Mouse (Mus musculus): ENCODE results near the gene Glt1d1. TPM values are rescaled to one million over a fixed set of nuclear protein-coding genes. Genes with fewer than 3 reads are reported as not detected.

The Glt1d1 gene
- polyA plus RNA-seq, 1 experiment from 2014 or later = 0.89 TPM

DNA sequence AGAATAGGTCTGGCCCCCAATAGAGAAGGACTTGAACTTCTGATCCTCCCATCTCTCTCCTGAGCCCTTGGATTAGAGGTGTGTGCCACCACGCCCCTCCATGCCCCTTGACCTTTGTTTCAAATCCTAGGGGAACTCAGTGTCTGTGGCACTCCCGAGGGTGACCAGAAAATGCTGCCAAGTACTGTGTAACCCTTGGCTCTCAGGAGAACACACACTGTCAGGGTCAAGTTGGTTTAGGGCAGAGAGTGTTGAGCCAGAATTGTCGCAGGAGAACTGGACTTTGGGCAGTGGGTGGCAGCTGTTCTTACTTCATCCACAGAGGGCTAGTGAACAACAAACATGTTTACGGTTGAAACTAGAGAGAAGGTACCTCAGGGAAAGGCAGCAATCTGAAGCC, 5.6 kb downstream of the Glt1d1 start:
- ATAC-seq (ENCODE audit: low FRiP score, low read depth) = no peak

GRCm38 (mm10) chr5:127638177-127638576, 6.1 kb downstream of the Glt1d1 start:
- Histone ChIP-seq H3K4me2 (replicated peaks) (no peak overlapping the region), H3K9me3 (0 out of 2 replicates have a peak, but pooled peaks cover 5% of the 10 kb centered on the region), H3K4me3 (no peak overlapping the region), H3K27ac (no peak overlapping the region), H3K36me3 (no peaks in the 10 kb centered on the region), H3K27me3 (replicated peaks) (0 out of 2 replicates have a peak, but pooled peaks cover 4% of the 10 kb centered on the region), H3K4me1 (no peaks in the 10 kb centered on the region), H3K9ac (no peak overlapping the region)
- WGBS = 86% methylated on average over 2 of the region's 2 CpGs
- ATAC-seq (ENCODE audit: low FRiP score, low read depth) = no peak

More for the DNA sequence above, 5.6 kb downstream of the Glt1d1 start:
- H3K27me3 ChIP-seq (replicated peaks) = 0 out of 2 replicates have a peak, but pooled peaks cover 4% of the 10 kb centered on the region
- H3K4me2 ChIP-seq (replicated peaks) = no peak overlapping the region
- no peak overlapping the region for H3K27ac ChIP-seq
- 86% methylated on average over 4 of the region's 4 CpGs for WGBS
- no peaks in the 10 kb centered on the region for H3K36me3 ChIP-seq
- H3K4me3 ChIP-seq = no peak overlapping the region
- no peak overlapping the region for H3K9ac ChIP-seq
- 0 out of 2 replicates have a peak, but pooled peaks cover 5% of the 10 kb centered on the region for H3K9me3 ChIP-seq
- H3K4me1 ChIP-seq = peaks cover 5% of the 10 kb centered on the region; the same call in 1 of the 2 replicates

DNA sequence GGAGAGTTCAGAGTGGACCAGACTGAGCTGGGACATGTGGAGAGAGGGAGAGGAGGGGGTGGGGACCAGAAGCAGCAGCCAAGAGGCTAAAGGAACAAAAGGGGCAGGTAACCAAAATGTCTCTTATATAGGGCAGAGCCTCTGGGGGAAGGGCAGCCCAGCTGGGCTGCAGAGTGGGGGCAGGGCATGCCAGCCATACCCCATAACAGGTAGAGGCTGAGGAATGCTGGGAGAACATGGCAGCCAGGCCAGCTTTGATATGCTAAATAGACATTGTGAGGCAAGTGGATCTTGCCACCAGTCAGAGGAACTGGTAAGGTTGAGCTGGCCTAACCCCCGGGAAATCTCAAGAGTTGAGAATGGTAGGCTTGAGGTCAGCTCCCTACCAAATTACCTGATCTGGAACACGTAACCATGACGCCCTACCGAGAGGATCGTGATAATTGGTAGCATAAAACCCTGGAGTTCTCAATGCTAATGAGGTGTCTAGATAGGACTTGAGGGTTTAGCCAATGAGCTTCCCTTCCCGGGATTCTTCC, 7.1 kb downstream of the Glt1d1 start:
- WGBS = 78% methylated on average over 6 of the region's 6 CpGs

DNA sequence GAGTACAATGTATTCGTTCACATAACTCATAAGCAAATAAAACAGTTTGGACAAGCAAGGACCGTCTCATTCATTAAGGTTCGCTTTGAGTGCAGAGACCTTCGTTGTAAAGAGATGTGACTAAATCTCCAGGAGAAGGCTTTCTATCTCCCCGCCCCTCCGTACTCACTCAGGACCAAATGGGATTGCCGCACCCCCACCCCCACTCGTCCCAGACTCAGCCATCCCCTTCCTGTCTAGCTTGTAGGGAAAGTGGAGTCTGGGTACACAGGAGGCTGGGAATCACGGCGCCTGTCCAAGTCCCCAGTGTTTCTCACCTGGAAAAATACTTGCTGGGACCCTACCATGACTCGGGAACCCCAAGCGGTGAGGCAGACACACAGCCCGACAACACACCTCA, 7.6 kb downstream of the Glt1d1 start:
- H3K36me3 ChIP-seq = no peaks in the 10 kb centered on the region
- H3K27ac ChIP-seq = no peak overlapping the region
- H3K27me3 ChIP-seq (replicated peaks) = no peaks in the 10 kb centered on the region
- ATAC-seq (ENCODE audit: low FRiP score, low read depth) = no peak
- 93% methylated on average over 13 of the region's 13 CpGs for WGBS
- no peak overlapping the region for H3K4me3 ChIP-seq
- H3K4me1 ChIP-seq = no peaks in the 10 kb centered on the region
- H3K4me2 ChIP-seq (replicated peaks) = no peak overlapping the region
- no peak overlapping the region for H3K9ac ChIP-seq
- 0 out of 2 replicates have a peak, but pooled peaks cover 5% of the 10 kb centered on the region for H3K9me3 ChIP-seq

More for the DNA sequence above, 7.1 kb downstream of the Glt1d1 start:
- H3K27ac ChIP-seq = no peak overlapping the region
- no peaks in the 10 kb centered on the region for H3K27me3 ChIP-seq (replicated peaks)
- no peak overlapping the region for H3K4me3 ChIP-seq
- no peak overlapping the region for H3K9ac ChIP-seq
- H3K4me1 ChIP-seq = no peaks in the 10 kb centered on the region
- ATAC-seq (ENCODE audit: low FRiP score, low read depth) = no peak
- no peak overlapping the region for H3K4me2 ChIP-seq (replicated peaks)
- H3K9me3 ChIP-seq = 0 out of 2 replicates have a peak, but pooled peaks cover 5% of the 10 kb centered on the region
- no peaks in the 10 kb centered on the region for H3K36me3 ChIP-seq

DNA sequence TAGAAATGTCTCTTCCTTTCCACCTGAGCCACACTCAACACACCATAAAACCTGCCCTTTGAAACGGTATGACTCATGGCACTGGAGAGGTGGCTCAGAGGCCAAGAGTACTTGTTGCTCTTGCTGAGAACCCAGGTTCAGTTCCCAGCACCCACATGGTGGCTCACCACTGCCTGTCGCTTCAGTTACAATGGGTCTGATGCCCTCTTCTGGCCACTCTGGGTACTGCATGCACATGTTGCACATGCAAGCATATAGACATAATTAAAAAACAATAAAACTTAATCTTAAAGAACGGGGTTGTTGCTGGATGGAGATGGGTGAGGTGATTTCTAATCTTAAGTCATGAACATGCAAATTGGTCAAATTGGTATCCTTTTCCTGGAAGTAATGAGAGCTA, 8.3 kb downstream of the Glt1d1 start:
- no peaks in the 10 kb centered on the region for H3K4me1 ChIP-seq
- H3K9ac ChIP-seq = no peak overlapping the region
- no peaks in the 10 kb centered on the region for H3K36me3 ChIP-seq
- no peak for ATAC-seq (ENCODE audit: low FRiP score, low read depth)
- H3K27ac ChIP-seq = no peak overlapping the region
- 0 out of 2 replicates have a peak, but pooled peaks cover 5% of the 10 kb centered on the region for H3K9me3 ChIP-seq
- H3K27me3 ChIP-seq (replicated peaks) = no peaks in the 10 kb centered on the region
- 95% methylated on average over 3 of the region's 3 CpGs for WGBS
- no peak overlapping the region for H3K4me3 ChIP-seq
- no peak overlapping the region for H3K4me2 ChIP-seq (replicated peaks)

DNA sequence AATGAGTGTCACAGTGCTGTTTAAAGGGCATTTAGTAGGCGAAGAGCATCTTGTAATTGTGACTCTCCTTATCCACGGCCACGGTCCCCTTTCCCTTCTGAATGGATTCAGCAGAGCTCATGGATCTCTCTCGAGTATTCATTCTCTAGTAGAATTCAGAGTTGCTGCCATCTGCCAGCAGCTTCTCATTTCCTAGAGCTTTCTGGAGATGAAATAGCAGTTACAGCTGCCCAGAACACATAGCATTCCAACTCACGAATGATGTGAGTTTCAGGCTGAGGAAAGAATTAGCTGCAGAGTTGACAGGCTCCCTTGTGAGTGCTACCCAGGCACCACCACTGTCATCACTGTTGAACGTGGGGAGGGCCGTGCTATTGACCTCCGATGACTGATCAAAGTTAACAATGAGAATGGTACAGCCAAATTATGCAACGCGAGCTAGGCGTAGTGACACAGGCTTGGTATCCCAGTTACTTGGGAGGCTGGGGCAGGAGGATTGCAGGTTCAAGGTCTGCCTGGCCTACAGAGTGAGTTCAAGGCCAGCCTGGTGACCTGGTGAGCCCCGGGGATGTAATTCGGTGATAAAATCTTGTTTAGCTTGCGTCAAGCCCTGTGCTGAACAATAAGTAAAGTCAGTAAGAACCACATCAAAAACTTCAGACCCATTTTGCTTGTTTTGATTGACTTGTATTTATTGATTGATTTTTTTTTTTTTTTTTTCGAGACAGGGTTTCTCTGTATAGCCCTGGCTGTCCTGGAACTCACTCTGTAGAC, 9.3 kb downstream of the Glt1d1 start:
- Histone ChIP-seq H3K27ac (no peak overlapping the region), H3K36me3 (no peaks in the 10 kb centered on the region), H3K4me2 (replicated peaks) (no peak overlapping the region), H3K4me1 (no peaks in the 10 kb centered on the region), H3K27me3 (replicated peaks) (no peaks in the 10 kb centered on the region), H3K4me3 (no peak overlapping the region), H3K9ac (no peak overlapping the region), H3K9me3 (0 out of 2 replicates have a peak, but pooled peaks cover 5% of the 10 kb centered on the region)
- WGBS = 96% methylated on average over 15 of the region's 15 CpGs
- no peak for ATAC-seq (ENCODE audit: low FRiP score, low read depth)

DNA sequence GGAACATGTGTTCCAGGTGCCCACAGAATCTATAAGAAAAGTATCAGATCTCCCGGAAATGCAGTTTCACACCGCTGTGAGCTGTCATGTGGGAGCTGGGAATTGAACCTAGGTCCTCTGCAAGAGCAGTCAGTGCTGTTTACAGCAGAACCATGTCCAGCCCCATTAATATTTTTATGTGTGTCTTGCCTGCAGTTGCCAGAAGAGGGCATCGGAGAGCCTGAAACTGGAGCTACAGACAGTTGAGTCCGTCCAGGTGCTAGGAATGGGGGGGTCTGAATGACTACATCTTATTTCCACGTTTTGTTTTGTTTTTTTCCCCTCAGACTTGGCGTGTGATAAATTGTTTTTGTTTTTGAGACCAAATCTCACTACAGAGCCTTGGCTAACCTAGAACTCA, 16.0 kb downstream of the Glt1d1 start:
- no peak overlapping the region for H3K9ac ChIP-seq
- no peaks in the 10 kb centered on the region for H3K36me3 ChIP-seq
- H3K27me3 ChIP-seq (replicated peaks) = no peaks in the 10 kb centered on the region
- no peaks in the 10 kb centered on the region for H3K9me3 ChIP-seq
- no peak overlapping the region for H3K4me2 ChIP-seq (replicated peaks)
- no peak overlapping the region for H3K27ac ChIP-seq
- H3K4me3 ChIP-seq = no peak overlapping the region
- no peaks in the 10 kb centered on the region for H3K4me1 ChIP-seq
- 83% methylated on average over 6 of the region's 6 CpGs for WGBS
- ATAC-seq (ENCODE audit: low FRiP score, low read depth) = no peak

GRCm38 (mm10) chr5:127649077-127649476, 17.0 kb downstream of the Glt1d1 start:
- Histone ChIP-seq H3K36me3 (no peaks in the 10 kb centered on the region), H3K9me3 (no peaks in the 10 kb centered on the region), H3K9ac (no peak overlapping the region), H3K27me3 (replicated peaks) (no peaks in the 10 kb centered on the region), H3K4me1 (no peaks in the 10 kb centered on the region), H3K4me2 (replicated peaks) (no peak overlapping the region), H3K4me3 (no peak overlapping the region), H3K27ac (no peak overlapping the region)
- no peak for ATAC-seq (ENCODE audit: low FRiP score, low read depth)

DNA sequence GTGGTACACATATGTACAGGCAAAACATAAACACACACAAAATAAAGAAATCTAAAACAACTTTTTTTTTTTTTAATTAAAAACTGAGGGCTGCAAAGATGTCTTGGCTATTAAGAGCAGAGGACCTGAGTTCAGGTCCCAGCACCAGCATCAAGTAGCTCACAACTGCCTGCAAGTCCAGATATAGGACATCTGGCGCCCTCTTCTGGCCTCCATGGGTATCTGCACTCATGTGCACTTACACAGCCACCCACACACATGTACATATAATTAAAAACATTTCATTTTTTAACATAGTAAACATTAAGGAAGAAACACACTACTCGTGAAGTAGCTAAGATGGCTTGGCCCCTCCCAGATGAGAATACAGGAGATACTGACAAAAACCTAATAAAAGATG, 26.2 kb downstream of the Glt1d1 start:
- Histone ChIP-seq H3K9me3 (0 out of 2 replicates have a peak, but pooled peaks cover 9% of the 10 kb centered on the region), H3K4me2 (replicated peaks) (no peak overlapping the region), H3K27ac (no peak overlapping the region), H3K4me3 (no peak overlapping the region), H3K9ac (no peak overlapping the region), H3K36me3 (0 out of 2 replicates have a peak, but pooled peaks cover 3% of the 10 kb centered on the region), H3K27me3 (replicated peaks) (no peaks in the 10 kb centered on the region), H3K4me1 (no peaks in the 10 kb centered on the region)
- ATAC-seq (ENCODE audit: low FRiP score, low read depth) = no peak
- 89% methylated on average over 2 of the region's 2 CpGs for WGBS

GRCm38 (mm10) chr5:127659312-127659711, 27.2 kb downstream of the Glt1d1 start:
- Histone ChIP-seq H3K4me3 (no peak overlapping the region), H3K9ac (no peak overlapping the region), H3K4me1 (no peaks in the 10 kb centered on the region), H3K9me3 (0 out of 2 replicates have a peak, but pooled peaks cover 9% of the 10 kb centered on the region), H3K27ac (no peak overlapping the region), H3K36me3 (0 out of 2 replicates have a peak, but pooled peaks cover 3% of the 10 kb centered on the region), H3K4me2 (replicated peaks) (no peak overlapping the region), H3K27me3 (replicated peaks) (no peaks in the 10 kb centered on the region)
- ATAC-seq (ENCODE audit: low FRiP score, low read depth) = no peak
- 96% methylated on average over 3 of the region's 3 CpGs for WGBS

DNA sequence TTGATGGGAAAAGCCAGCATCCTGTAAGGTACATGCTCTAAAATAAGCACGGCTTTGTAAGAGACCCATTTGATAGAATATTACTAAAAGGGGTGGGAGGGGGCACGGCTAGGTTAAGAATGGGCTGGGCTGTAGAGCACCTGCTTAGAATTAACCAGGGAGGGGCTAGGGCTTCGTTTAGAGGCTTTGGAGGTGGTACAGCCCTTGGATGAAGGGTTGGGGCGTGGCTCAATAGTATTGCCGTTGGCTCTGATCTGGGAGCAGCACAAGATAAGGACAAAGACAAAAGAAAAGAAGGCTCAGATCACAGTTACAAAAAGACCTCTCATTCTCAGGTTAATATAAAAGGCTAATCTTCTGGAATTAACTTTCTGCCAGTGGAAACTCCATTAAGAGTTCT, 28.2 kb downstream of the Glt1d1 start:
- WGBS = 74% methylated on average over 5 of the region's 5 CpGs
- no peak overlapping the region for H3K4me3 ChIP-seq

GRCm38 (mm10) chr5:127660979-127661378, 28.9 kb downstream of the Glt1d1 start:
- ATAC-seq (ENCODE audit: low FRiP score, low read depth) = no peak
- WGBS = 92% methylated on average over 5 of the region's 5 CpGs
- Histone ChIP-seq H3K36me3 (0 out of 2 replicates have a peak, but pooled peaks cover 3% of the 10 kb centered on the region), H3K4me3 (no peak overlapping the region), H3K27ac (no peak overlapping the region), H3K4me2 (replicated peaks) (no peak overlapping the region), H3K9me3 (0 out of 2 replicates have a peak, but pooled peaks cover 9% of the 10 kb centered on the region), H3K9ac (no peak overlapping the region), H3K4me1 (no peaks in the 10 kb centered on the region), H3K27me3 (replicated peaks) (no peaks in the 10 kb centered on the region)

More for the DNA sequence above, 28.2 kb downstream of the Glt1d1 start:
- Histone ChIP-seq H3K4me1 (no peaks in the 10 kb centered on the region), H3K27me3 (replicated peaks) (no peaks in the 10 kb centered on the region), H3K9me3 (0 out of 2 replicates have a peak, but pooled peaks cover 9% of the 10 kb centered on the region), H3K9ac (no peak overlapping the region), H3K27ac (no peak overlapping the region), H3K4me2 (replicated peaks) (no peak overlapping the region), H3K36me3 (0 out of 2 replicates have a peak, but pooled peaks cover 3% of the 10 kb centered on the region)
- ATAC-seq (ENCODE audit: low FRiP score, low read depth) = no peak

Measured in neural tube, embryonic 12.5 days (tissue).